Mouse (Mus musculus) liver, adult 2 months (tissue): ENCODE data around the gene Abcc3. TPM values are rescaled to one million over a fixed set of nuclear protein-coding genes. Genes with fewer than 3 reads are reported as not detected.

ENCODE experiments used
- DNase-seq: peaks from one replicate; pipeline ENCODE4 v3.0.0-alpha.2; 2011; ENCODE audit warnings: low read depth, low spot score; ENCODE audit errors: extremely low read depth
- H3K27ac ChIP-seq: fragments of 200-500 bp; replicated peaks from 2 replicates; pipeline ENCODE4 v1.5.1; 2012; ENCODE audit warnings: low read depth, mild to moderate bottlenecking, control low read depth, inconsistent platforms, low read length; ENCODE audit not compliant: insufficient read depth
- H3K27me3 ChIP-seq: fragments of 200-500 bp; 2 replicates; pipeline ENCODE4 v1.6.1; 2012; ENCODE audit warnings: mild to moderate bottlenecking, moderate library complexity, low read length, inconsistent platforms; ENCODE audit not compliant: control insufficient read depth, insufficient read depth
- H3K36me3 ChIP-seq: fragments of 200-500 bp; 2 replicates; pipeline ENCODE4 v1.6.1; 2012; ENCODE audit warnings: low read length, inconsistent platforms; ENCODE audit not compliant: control insufficient read depth, insufficient read depth
- H3K4me1 ChIP-seq: fragments of 200-500 bp; 2 replicates; pipeline ENCODE4 v1.6.1; 2011; ENCODE audit warnings: low read length; ENCODE audit not compliant: control insufficient read depth, insufficient read depth
- H3K4me3 ChIP-seq: fragments of 200-500 bp; 2 replicates; pipeline ENCODE4 v1.5.1; 2011; ENCODE audit warnings: low read depth, mild to moderate bottlenecking, control low read depth, low read length, moderate library complexity; ENCODE audit not compliant: insufficient read depth
- H3K79me2 ChIP-seq: fragments of 200-500 bp; 2 replicates; pipeline ENCODE4 v1.6.1; 2012; ENCODE audit warnings: inconsistent platforms, mild to moderate bottlenecking, low read length, moderate library complexity; ENCODE audit not compliant: control insufficient read depth, insufficient read depth
- H3K9ac ChIP-seq: fragments of 200-500 bp; 2 replicates; pipeline ENCODE4 v1.6.1; 2012; ENCODE audit warnings: low read depth, mild to moderate bottlenecking, control low read depth, inconsistent platforms, low read length
- CTCF ChIP-seq: fragments of 200-500 bp; IDR thresholded peaks from 2 replicates; pipeline ENCODE4 v1.5.1; 2011; ENCODE audit warnings: low read depth, low read length, control low read depth
- POLR2A ChIP-seq: fragments of 200-500 bp; IDR thresholded peaks from 2 replicates; pipeline ENCODE4 v1.6.1; 2011; ENCODE audit warnings: low read length, control low read depth; ENCODE audit not compliant: insufficient read depth; ENCODE audit errors: extremely low read depth
- WGBS: fragments of 180-500 bp; shearing (Covaris S2); methylation state at CpG from one replicate; pipeline ENCODE4 v1.1.7; 2018; 5-methylcytosine and 5-hydroxymethylcytosine counted together
- polyA plus RNA-seq: library from polyadenylated mRNA; depleted of rRNA; stranded (reverse); fragments of >200 nt; gene quantifications from 2 replicates; pipeline ENCODE4 v1.2.3, GENCODE M21; 2012
- total RNA-seq: library from RNA; depleted of rRNA; stranded (reverse); fragments of >200 nt; gene quantifications from 2 replicates; pipeline ENCODE4 v1.2.3, GENCODE M21; 2014

The Abcc3 gene
- total and polyA plus RNA-seq, 2 experiments = 180 to 292 TPM

- no peak overlapping the region for H3K9ac ChIP-seq
- H3K4me3 ChIP-seq = no peak overlapping the region
- H3K79me2 ChIP-seq = no peaks in the 10 kb centered on the region
- 0 out of 2 replicates have a peak, but pooled peaks cover 2% of the 10 kb centered on the region for H3K27me3 ChIP-seq
- 46% methylated on average over 7 of the region's 7 CpGs for WGBS
- TF ChIP-seq CTCF (no peak), POLR2A (no peak)
- H3K27ac ChIP-seq = no peak overlapping the region
- no peak for DNase-seq
- H3K4me1 ChIP-seq = no peaks in the 10 kb centered on the region
- H3K36me3 ChIP-seq = no peaks in the 10 kb centered on the region
These were observed 27.5 kb upstream of the Abcc3 start for GRCm38 (mm10) chr11:94420325-94420724.

- H3K79me2 ChIP-seq = no peaks in the 10 kb centered on the region
- no peaks in the 10 kb centered on the region for H3K36me3 ChIP-seq
- no peak for DNase-seq
- H3K27ac ChIP-seq = no peak overlapping the region
- whole genome bisulfite sequencing = 57% methylated on average over 10 of the region's 10 CpGs
- H3K4me1 ChIP-seq = no peaks in the 10 kb centered on the region
- 0 out of 2 replicates have a peak, but pooled peaks cover 2% of the 10 kb centered on the region for H3K27me3 ChIP-seq
- TF ChIP-seq CTCF (no peak), POLR2A (no peak)
- no peak overlapping the region for H3K9ac ChIP-seq
- no peak overlapping the region for H3K4me3 ChIP-seq
These were observed 26.4 kb upstream of the Abcc3 start for GRCm38 (mm10) chr11:94419004-94419727.

DNA sequence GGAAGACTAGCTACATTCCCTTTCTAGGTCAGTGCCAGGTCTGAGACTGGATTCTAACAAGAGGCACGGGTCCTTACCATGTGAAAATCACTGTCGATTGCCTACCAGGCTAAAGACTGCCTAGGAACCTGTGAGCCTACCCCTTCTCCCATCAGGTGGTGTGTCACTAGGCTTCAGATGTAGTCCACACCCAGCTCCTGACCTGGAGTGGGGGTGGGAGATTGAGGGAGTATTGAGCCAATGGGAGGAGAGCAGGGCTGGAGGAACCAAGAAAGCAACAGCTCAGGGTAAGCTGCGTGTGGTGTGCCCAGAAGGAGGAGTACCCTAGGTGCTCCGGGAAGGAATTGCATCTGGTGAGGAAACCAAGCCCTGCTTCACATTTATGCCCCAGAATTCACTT, 21.2 kb upstream of the Abcc3 start:
- H3K27me3 ChIP-seq = peaks cover 5% of the 10 kb centered on the region; the same call in 1 of the 2 replicates
- no peak overlapping the region for H3K9ac ChIP-seq
- TF ChIP-seq POLR2A (no peak), CTCF (no peak)
- DNase-seq = no peak
- no peaks in the 10 kb centered on the region for H3K36me3 ChIP-seq
- no peaks in the 10 kb centered on the region for H3K4me1 ChIP-seq
- H3K27ac ChIP-seq = no peak overlapping the region
- H3K4me3 ChIP-seq = no peak overlapping the region
- WGBS = 63% methylated on average over 4 of the region's 4 CpGs
- H3K79me2 ChIP-seq = no peaks in the 10 kb centered on the region

DNA sequence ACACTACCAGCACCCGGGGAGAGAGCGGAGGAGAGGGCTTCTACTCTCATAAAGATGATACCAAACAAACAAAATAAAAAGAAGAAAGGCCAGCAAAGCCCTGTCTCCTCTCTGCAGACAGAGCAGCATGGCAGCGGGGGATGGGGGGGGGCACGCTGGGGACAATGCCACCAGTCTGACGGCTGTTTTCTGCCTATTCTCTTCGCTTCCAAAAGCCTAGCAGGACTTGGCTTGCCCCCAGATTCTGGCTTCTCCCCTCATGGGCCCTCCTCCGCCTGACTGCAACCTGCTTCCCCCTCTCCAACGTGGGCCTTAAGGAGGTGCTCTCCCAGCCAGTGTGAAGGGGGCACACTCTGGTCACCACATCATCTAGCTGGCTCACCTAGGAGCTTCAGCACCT, 20.7 kb upstream of the Abcc3 start:
- peaks cover 5% of the 10 kb centered on the region; the same call in 1 of the 2 replicates for H3K27me3 ChIP-seq
- 42% methylated on average over 8 of the region's 8 CpGs for WGBS

GRCm38 (mm10) chr11:94412998-94413469, 20.2 kb upstream of the Abcc3 start:
- Histone ChIP-seq H3K36me3 (no peaks in the 10 kb centered on the region), H3K4me1 (no peaks in the 10 kb centered on the region), H3K27ac (no peak overlapping the region), H3K79me2 (no peaks in the 10 kb centered on the region), H3K9ac (no peak overlapping the region), H3K4me3 (no peak overlapping the region), H3K27me3 (peaks cover 5% of the 10 kb centered on the region; the same call in 1 of the 2 replicates)
- WGBS = 18% methylated on average over 10 of the region's 10 CpGs
- no peak for DNase-seq
- no peak for TF ChIP-seq CTCF

More for the DNA sequence above, 20.7 kb upstream of the Abcc3 start:
- H3K9ac ChIP-seq = no peak overlapping the region
- H3K4me1 ChIP-seq = no peaks in the 10 kb centered on the region
- no peaks in the 10 kb centered on the region for H3K79me2 ChIP-seq
- H3K27ac ChIP-seq = no peak overlapping the region
- no peak overlapping the region for H3K4me3 ChIP-seq
- H3K36me3 ChIP-seq = no peaks in the 10 kb centered on the region
- no peak for DNase-seq
- TF ChIP-seq POLR2A (no peak), CTCF (no peak)

DNA sequence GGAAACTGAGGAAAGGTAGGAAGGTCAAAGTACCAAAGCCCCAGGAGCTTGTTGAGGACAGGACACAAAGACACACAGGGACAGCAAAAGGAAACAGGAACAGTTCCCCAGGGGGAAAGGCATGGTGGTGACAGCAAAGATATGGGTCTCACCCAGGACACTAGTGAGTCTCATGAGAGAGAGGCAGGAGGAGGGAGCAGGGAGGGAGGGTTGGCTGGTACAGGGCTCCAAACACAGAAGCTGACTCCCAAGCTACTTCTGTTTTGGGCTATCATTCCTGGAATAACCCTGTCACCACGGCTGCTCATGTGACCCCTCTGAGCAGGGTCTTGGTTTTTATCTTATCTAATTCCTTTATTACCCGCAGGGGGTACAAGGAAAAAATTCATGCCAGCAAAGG, 19.8 kb upstream of the Abcc3 start:
- no peak overlapping the region for H3K27ac ChIP-seq
- H3K9ac ChIP-seq = no peak overlapping the region
- H3K4me3 ChIP-seq = no peak overlapping the region
- no peaks in the 10 kb centered on the region for H3K36me3 ChIP-seq
- DNase-seq = no peak
- H3K27me3 ChIP-seq = peaks cover 5% of the 10 kb centered on the region; the same call in 1 of the 2 replicates
- H3K4me1 ChIP-seq = no peaks in the 10 kb centered on the region
- 12% methylated on average over 2 of the region's 2 CpGs for WGBS
- TF ChIP-seq CTCF = no peak
- TF ChIP-seq POLR2A = no peak
- no peaks in the 10 kb centered on the region for H3K79me2 ChIP-seq
